Mouse (Mus musculus) embryonic stem cell, embryonic (primary cell): ENCODE results near the gene Mcat.

Source experiments
- CTCF ChIA-PET, 4 experiments: fragments of 300-600 bp in 2 of 4; fragments of 350-600 bp in 2 of 4; sonication (Branson Sonifier 250); formaldehyde crosslinking; loops; one replicate each; lab custom pipeline; 2022; ENCODE audit warnings: inconsistent platforms in 2 of 4; lab: Charles Lee
- POLR2A ChIA-PET, 4 experiments: fragments of 300-600 bp in 2 of 4; fragments of 350-600 bp in 2 of 4; sonication (Branson Sonifier 250); formaldehyde crosslinking; loops; one replicate each; lab custom pipeline; 2022; ENCODE audit warnings: antibody characterized with exemption in 4 of 4, inconsistent platforms in 1 of 4; lab: Charles Lee

Mcat gene

DNA sequence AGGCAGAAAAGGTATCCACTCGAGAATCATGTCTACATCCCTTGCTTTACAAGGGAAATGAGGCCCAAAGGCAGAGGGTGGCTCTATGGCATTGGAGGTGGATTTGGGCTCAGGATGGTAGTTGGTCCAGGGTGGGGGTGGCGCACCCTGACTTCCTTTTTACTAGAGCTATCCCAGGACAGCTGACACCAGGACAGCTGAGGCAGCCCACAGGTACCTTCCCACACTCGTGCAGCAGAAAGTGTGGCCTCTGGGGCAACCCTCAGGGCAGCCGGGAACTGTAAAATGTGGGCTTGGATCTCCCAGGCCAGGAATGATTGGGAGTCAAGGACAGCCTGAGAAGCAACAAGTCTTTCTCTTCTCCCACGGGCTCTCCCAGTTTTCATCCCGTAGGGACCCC is 28.2 kb upstream of the Mcat start:
- ChIA-PET POLR2A (interaction anchor here in 1 of 4 experiments (1.9 kb wide), 1 partner anchor 10 kb away, joined by 8 read pairs; no protein-coding TSS in a partner anchor), CTCF (interaction anchor here in 1 of 4 experiments (0.7 to 1.1 kb wide), 2 partner anchors 481 to 1311 kb away, joined by 3 to 4 read pairs; no protein-coding TSS in a partner anchor)

DNA sequence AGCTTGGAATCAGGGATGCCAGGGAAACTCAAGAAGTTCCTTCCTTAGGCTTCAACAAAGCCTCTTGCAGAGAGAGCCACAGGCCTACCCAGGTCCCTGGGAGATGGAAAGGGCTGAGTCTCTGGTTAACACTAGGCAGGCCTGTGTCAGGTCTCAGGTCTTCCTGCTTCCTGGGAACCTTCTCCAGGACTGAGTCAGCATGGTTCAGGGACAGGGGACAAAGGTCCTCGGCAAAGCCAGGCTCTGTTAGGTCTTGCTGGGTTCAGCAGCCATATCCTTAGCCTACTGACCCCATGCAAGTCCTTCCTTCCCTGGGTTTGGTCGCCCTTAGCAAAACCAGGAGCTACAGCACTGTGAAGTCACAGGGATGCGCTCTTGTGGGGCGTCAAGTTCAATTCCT is 27.3 kb upstream of the Mcat start:
- ChIA-PET POLR2A (no interaction called here), CTCF (interaction anchor here in 1 of 4 experiments (0.6 kb wide), 1 partner anchor 221 kb away, joined by 3 read pairs; no protein-coding TSS in a partner anchor)

DNA sequence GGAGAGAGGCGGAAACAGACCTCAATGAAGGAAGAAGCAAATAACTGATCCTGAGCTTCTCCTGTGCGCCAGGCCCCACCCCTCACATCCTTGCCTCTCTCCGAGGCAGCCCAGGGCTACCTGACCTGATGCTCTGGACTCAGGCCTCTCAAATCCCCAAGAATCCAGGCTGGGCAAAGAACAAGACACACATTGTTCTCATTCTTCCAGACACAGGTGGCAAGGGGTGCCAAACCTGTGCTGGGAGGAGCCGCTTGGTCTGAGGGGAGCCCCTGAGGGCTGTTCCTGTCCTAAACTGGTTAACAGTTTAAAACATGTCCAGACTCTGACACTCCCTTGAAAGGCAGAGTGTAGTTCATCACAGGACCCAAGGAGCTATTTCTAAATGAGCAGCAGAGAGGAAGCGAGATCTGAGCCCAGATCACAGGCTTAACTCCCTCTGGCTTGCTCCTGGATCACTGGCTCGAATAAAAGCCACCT is 21.2 kb upstream of the Mcat start:
- POLR2A ChIA-PET, result interaction anchor here in 3 of 4 experiments (0.9 to 1.5 kb wide), 5 partner anchors 9 to 435 kb away, joined by 3 to 5 read pairs (median 3); partner anchors contain the start of genes Mcat (in 1 of the 3) and Tspo (in 1 of the 3)
- CTCF ChIA-PET, result interaction anchor here in 2 of 4 experiments (0.6 to 1.6 kb wide), 2 partner anchors 15 to 23 kb away, joined by 3 to 5 read pairs; no protein-coding TSS in a partner anchor

- POLR2A ChIA-PET, result interaction anchor here in 3 of 4 experiments (0.6 to 1.6 kb wide), 5 partner anchors 11 to 228 kb away, joined by 3 to 6 read pairs (median 5); partner anchors contain the start of gene Ttll12 (in 1 of the 3)
- CTCF ChIA-PET, result interaction anchor here in 3 of 4 experiments (0.6 to 1.6 kb wide), 13 partner anchors 9 to 600 kb away, joined by 3 to 5 read pairs (median 3); partner anchors contain the start of gene Ttll12 (in 1 of the 3)
These were observed 20.0 kb upstream of the Mcat start for GRCm38 (mm10) chr15:83583419-83584156.

- ChIA-PET POLR2A (interaction anchor here in 2 of 4 experiments (1.2 to 1.6 kb wide), 4 partner anchors 11 to 19 kb away, joined by 3 to 6 read pairs (median 6); partner anchors contain the start of gene Ttll12 (in 1 of the 2)), CTCF (interaction anchor here in 2 of 4 experiments (0.6 to 1.6 kb wide), 10 partner anchors 12 to 601 kb away, joined by 3 to 5 read pairs (median 3); partner anchors contain the start of gene Ttll12 (in 1 of the 2))
These were observed 19.3 kb upstream of the Mcat start for GRCm38 (mm10) chr15:83582931-83583330.

DNA sequence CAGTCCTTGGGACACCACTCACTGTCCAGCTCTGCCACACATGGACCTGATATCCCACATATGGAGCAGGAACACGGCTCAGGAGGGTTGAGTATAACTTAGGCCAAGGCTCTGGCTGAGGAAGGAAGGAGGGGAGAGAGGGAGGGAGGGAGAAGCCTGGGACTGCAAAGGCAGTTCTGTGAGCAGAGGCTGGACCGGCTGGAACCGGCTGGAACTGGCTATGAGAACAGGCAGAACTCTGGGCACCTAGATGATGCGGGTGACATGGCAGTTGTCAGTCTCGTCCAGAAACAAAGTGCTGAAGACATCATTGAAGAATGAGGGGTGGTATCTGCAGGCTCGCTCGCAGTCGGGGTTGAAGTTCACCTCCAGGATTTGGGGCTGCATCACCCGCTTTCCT is 13.1 kb upstream of the Mcat start:
- ChIA-PET CTCF (interaction anchor here in 1 of 4 experiments (1.3 kb wide), 1 partner anchor 9 kb away, joined by 3 read pairs; no protein-coding TSS in a partner anchor), POLR2A (interaction anchor here in 2 of 4 experiments (1.2 to 1.6 kb wide), 3 partner anchors 12 to 21 kb away, joined by 3 to 4 read pairs (median 3); no protein-coding TSS in a partner anchor)

DNA sequence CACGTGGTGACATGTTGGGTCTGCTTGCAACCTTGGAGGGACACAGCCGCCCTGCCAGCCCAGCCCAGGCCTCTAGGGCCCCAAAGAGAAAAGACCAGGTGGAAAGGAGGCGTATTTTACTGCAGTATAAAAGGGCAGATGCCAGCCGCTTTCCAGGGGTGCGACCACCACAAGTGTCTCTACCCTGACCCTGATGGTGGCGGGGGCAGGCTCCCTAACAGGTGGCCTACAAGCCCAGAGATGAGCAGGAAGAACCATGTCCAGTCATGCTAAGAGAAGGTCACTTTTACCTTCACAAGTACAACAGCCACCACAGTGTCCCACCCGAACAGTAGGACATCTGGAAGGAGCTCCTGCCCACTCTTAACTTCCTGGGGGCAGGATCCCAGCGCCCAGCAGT is 12.0 kb upstream of the Mcat start:
- ChIA-PET POLR2A (interaction anchor here in 2 of 4 experiments (0.7 to 2.0 kb wide), 6 partner anchors 10 to 151 kb away, joined by 3 to 5 read pairs (median 3); partner anchors contain the start of gene Mcat (in 1 of the 2)), CTCF (interaction anchor here in 1 of 4 experiments (0.6 to 1.3 kb wide), 2 partner anchors 10 to 489 kb away, joined by 3 read pairs; no protein-coding TSS in a partner anchor)

DNA sequence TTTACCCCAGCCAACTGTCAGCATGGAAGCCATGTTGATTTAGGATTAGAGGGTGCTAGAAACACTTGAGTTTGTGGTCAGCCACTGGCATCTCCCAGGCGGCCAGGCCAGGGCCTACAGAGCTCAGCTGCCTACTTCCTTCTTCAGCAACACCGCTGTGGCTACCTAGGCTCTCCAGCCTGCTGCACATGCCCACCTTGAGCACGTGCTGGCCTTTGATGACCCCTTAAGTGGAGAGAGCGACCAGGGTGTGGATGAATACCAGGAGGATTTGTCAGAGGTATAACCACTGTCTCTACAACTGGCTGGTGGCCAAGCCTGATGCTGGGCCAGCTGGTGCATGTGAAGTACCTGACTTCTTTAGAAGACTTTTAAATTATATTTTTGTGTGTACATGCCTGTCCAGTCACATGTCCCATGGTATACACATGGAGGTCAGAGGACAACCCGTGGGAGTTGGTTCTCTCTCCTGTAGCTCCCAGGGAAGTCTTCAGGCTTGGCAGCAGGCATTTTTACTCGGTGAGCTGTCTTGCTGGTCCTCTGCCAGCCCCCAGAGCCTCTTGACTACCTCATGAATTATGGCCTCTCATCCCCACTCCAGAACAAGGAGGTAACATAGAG is 11.3 kb upstream of the Mcat start:
- POLR2A ChIA-PET, result interaction anchor here in 2 of 4 experiments (0.7 to 2.0 kb wide), 7 partner anchors 9 to 150 kb away, joined by 3 to 6 read pairs (median 3); partner anchors contain the start of gene Mcat (in 1 of the 2)

DNA sequence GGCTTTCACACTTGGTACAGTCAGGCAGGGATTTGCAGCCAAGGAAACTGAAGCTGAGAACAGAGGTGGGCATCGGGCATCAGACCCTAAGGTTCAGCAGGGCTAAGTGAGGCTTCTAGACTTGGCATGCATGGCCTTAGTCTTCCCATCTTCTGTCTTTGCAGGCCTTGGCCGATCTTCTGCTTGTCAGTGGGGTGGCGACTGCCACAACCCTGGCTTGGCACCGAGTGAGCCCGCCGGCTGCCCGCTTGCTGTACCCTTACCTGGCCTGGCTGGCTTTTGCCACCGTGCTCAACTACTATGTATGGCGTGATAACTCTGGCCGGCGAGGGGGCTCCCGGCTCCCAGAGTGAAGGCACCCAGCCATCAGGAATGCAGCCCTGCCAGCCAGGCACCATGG is 10.0 kb upstream of the Mcat start:
- CTCF ChIA-PET, result interaction anchor here in 2 of 4 experiments (0.6 to 1.8 kb wide), 3 partner anchors 10 to 105 kb away, joined by 4 to 5 read pairs (median 4); partner anchors contain the start of gene Mcat (in 1 of the 2)
- POLR2A ChIA-PET, result interaction anchor here in 1 of 4 experiments (1.1 to 2.0 kb wide), 3 partner anchors 10 to 21 kb away, joined by 4 to 6 read pairs (median 5); partner anchors contain the start of genes Mcat and Tspo

More for the DNA sequence above, 11.3 kb upstream of the Mcat start:
- CTCF ChIA-PET, result interaction anchor here in 2 of 4 experiments (0.6 to 1.8 kb wide), 3 partner anchors 11 to 489 kb away, joined by 3 to 5 read pairs (median 5); no protein-coding TSS in a partner anchor

DNA sequence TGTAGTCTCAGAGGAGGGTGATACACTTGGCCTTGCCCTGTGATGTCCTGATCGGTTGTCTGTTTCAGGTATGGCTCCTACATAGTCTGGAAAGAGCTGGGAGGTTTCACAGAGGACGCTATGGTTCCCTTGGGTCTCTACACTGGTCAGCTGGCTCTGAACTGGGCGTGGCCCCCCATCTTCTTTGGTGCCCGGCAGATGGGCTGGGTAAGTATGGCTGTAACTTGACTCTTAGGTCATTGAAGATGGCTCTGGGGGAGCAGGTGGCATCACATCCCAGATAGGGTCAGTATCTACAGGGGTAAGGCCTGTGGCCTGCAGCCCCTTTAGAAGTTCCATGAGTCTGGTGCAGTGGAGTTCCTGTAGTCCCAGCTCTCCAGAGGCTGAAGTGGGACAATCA is 8.5 kb upstream of the Mcat start:
- ChIA-PET POLR2A (interaction anchor here in 2 of 4 experiments (0.7 to 1.3 kb wide), 4 partner anchors 11 to 22 kb away, joined by 3 to 6 read pairs (median 4); no protein-coding TSS in a partner anchor), CTCF (interaction anchor here in 2 of 4 experiments (0.6 to 0.7 kb wide), 3 partner anchors 12 to 195 kb away, joined by 3 to 10 read pairs (median 3); partner anchors contain the start of gene Bik (in 1 of the 2))

GRCm38 (mm10) chr15:83571636-83572035 is 8.0 kb upstream of the Mcat start:
- ChIA-PET POLR2A (interaction anchor here in 1 of 4 experiments (1.3 kb wide), 1 partner anchor 16 kb away, joined by 5 read pairs; no protein-coding TSS in a partner anchor), CTCF (interaction anchor here in 2 of 4 experiments (0.5 to 0.7 kb wide), 3 partner anchors 45 to 195 kb away, joined by 3 to 10 read pairs (median 4); partner anchors contain the start of gene Bik (in 1 of the 2))

DNA sequence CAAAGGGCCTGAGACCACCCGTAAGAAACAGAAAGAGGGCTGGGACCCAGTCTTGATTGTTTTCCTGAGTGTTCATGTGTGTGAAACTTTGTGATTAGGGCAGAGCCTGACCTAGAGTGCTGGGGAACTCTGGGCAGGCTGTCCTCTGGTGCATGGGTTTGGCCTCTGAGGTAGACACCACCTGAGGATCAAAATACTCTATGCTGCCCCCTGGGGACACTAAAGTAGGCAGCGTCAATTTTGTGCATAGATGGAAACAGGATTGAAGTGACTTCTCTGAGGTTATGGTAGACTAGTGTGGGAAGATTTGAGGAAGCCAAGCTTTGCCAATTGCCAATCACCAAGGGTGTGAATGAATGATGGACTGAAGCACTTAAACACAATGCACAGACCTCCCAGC is 7.1 kb upstream of the Mcat start:
- ChIA-PET CTCF (interaction anchor here in 3 of 4 experiments (0.7 to 1.4 kb wide), 7 partner anchors 11 to 185 kb away, joined by 3 to 6 read pairs (median 4); no protein-coding TSS in a partner anchor), POLR2A (interaction anchor here in 2 of 4 experiments (1.2 to 2.5 kb wide), 6 partner anchors 11 to 422 kb away, joined by 3 to 12 read pairs (median 4); partner anchors contain the start of genes Pacsin2 (in 1 of the 2) and Poldip3 (in 1 of the 2))

GRCm38 (mm10) chr15:83569682-83570081 is 6.1 kb upstream of the Mcat start:
- CTCF ChIA-PET, result interaction anchor here in 3 of 4 experiments (0.6 to 1.4 kb wide), 18 partner anchors 10 to 665 kb away, joined by 3 to 6 read pairs (median 3); no protein-coding TSS in a partner anchor
- POLR2A ChIA-PET, result interaction anchor here in 3 of 4 experiments (0.7 to 2.5 kb wide), 16 partner anchors 10 to 421 kb away, joined by 3 to 12 read pairs (median 3); partner anchors contain the start of genes Poldip3 (in 2 of the 3) and Pacsin2 (in 1 of the 3)

DNA sequence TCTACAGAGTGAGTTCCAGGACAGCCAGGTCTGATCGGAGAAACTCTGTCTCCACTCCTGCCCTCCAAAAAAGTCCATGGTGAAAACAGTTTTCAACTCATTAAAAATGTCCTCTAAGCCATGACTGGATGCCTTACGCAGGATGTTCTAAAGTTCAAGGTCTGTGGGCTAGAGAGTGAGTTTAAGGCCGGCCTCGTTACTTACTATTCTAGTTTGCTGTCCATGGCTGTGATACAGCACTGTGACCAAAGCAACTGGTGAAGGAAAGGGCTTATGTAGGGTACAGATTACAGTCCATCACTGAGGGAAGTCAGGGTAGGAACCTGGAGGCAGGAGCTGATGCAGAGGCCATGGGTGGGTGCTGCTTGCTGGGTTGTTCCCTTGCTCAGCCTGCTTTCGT is 5.0 kb upstream of the Mcat start:
- CTCF ChIA-PET, result interaction anchor here in 2 of 4 experiments (0.6 to 1.7 kb wide), 3 partner anchors 13 to 178 kb away, joined by 3 read pairs; no protein-coding TSS in a partner anchor
- POLR2A ChIA-PET, result interaction anchor here in 2 of 4 experiments (1.1 to 2.5 kb wide), 5 partner anchors 13 to 419 kb away, joined by 3 to 12 read pairs (median 5); partner anchors contain the start of genes Poldip3 (in 1 of the 2) and Ttll12 (in 1 of the 2)

GRCm38 (mm10) chr15:83567728-83568127 is 4.1 kb upstream of the Mcat start:
- CTCF ChIA-PET, result interaction anchor here in 2 of 4 experiments (0.6 to 1.7 kb wide), 6 partner anchors 11 to 116 kb away, joined by 3 to 6 read pairs (median 3); no protein-coding TSS in a partner anchor
- POLR2A ChIA-PET, result interaction anchor here in 3 of 4 experiments (0.6 to 1.6 kb wide), 4 partner anchors 12 to 382 kb away, joined by 3 to 5 read pairs (median 5); partner anchors contain the start of gene Ttll12 (in 1 of the 3)

DNA sequence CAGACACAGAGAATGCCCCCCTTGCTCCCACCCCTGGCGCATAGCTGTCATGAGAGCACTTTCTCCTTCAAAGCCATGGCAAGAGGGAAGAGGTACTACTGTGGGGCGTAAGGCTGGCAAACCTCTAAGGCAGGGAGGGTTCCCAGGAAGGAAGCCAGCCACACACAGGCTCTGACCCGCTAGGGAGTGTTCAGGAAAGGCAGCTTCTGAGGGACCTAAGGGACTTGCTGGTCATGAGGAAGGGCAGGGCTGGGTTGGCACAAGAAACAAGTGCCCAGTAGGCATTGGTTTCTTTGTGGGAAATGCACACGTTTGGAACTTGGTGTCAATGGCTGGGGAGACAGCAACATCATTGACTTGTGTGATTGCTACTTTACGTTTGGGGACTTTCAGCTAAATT is 2.4 kb upstream of the Mcat start:
- ChIA-PET POLR2A (interaction anchor here in 3 of 4 experiments (0.6 to 3.4 kb wide), 4 partner anchors 8 to 24 kb away, joined by 3 to 16 read pairs (median 4); no protein-coding TSS in a partner anchor), CTCF (no interaction called here)
